Mouse (Mus musculus) mouse embryonic stem cell (cell line): Measurements from ENCODE around the gene Spata22.
"Not testable (repeated sequence)": the region's sequence is repeated elsewhere in the genome, so short reads cannot be mapped to it uniquely, and the experiment has no call there.

Source experiments
- in situ Hi-C, 2 experiments: fragments of 300-500 bp; cut with MboI; formaldehyde crosslinking; loops; 1 replicate in 1 of 2; 3 replicates in 1 of 2; pipeline ENCODE4 v1.14.3; 2019 to 2020; ENCODE audit warnings: low sequenced_read_pairs in 2 of 2, low pct_unique_long_range_greater_than_20kb in 1 of 2, mixed read lengths in 1 of 2; ENCODE audit not compliant: unreplicated experiment in 1 of 2

Spata22 gene

DNA sequence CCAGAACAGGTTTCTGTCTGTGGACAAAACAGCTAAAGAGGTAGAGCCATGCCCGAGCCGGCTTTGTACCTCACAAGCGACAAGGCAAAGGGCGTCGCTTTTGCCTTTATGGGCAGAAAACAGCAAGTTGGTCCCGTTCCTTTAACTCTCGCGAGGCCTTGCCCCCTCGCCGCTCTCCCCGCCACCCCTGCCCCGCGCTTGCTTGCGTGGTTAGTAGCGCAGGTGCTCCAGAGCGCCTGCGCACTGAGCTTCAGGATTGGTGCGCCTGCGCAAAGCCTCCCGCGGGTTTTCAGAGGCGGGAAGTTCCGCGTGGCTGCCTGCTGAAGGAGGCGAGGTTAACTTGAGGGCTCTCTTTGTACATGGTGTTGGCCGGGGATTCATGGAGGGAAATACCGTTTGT, at the start of gene Spata22, which contains the start of the genes Aspa and Gm49340:
Gene Spata22, plus strand, starts transcription at position 300 of the 400 bp plus-strand sequence.
Gene Aspa, minus strand, starts transcription at position 155 of the 400 bp plus-strand sequence.
Gene Gm49340, plus strand, starts transcription at position 300 of the 400 bp plus-strand sequence.
- in situ Hi-C loops = no loop called here

DNA sequence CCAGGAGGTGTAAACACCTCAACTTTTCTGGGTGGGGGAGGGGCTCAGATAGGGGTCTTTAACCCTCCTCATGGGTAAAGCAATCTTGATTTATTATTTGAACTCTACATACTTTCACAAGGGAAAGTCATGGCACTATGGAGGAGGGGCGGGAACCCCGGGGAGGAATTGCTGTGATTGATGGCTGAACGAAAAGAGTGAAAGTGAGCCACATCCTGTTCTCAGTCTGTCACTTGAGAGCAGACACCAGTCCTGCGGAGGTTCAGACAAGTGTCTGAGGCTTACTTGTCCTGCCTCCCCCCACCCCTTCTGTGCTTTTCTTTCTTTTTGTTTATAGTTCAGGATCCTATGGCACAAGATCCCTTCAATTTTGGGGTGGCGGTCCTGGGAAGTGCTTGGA, 48.8 kb upstream of the Spata22 start:
- in situ Hi-C loops = no loop called here

DNA sequence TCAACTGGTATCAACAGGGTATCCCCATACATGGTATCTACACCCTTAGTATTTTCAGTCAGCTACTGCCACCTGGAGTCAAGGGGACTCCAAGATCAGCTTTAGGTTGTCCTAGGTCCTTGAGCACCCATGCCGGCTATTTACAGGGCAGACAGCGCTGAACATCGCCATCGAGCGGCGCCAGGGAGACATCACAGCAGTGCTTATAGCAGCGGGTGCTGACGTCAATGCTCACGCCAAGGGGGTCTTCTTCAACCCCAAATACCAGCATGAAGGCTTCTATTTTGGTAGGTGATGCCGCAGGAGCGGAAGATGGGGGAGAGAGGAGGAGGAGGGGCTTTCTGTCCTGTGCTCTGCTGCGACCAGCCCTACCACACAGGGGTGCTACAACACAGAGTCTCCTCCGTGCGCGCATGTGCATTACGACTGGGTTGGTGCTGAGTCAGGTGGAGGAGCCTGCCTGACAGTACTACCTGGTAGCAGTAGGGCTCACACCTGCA, 48.0 kb upstream of the Spata22 start:
- in situ Hi-C loops = no loop called here

- in situ Hi-C loops = no loop called here
These were observed 46.2 kb upstream of the Spata22 start for GRCm38 (mm10) chr11:73283369-73283768.

DNA sequence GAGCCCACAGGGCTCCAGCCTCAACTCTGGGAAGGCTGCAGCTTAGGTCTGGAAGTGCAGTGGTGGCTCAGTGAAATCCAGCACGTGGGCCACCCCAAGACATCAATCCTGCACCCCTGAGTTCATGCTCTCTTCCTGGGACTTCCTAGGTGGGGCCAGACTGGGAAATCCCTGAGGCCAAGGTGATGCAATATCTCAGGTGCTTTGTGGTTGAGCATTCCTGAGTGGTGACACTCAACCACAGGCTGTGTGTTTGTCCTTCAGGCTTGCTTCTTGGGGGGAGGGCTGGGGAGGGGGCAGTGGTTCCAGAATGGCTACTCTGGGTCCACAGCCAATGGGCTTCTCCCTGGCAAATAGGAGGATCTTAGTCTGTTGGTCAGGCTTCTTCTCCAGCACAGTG, 45.6 kb upstream of the Spata22 start:
- in situ Hi-C loops = no loop called here

DNA sequence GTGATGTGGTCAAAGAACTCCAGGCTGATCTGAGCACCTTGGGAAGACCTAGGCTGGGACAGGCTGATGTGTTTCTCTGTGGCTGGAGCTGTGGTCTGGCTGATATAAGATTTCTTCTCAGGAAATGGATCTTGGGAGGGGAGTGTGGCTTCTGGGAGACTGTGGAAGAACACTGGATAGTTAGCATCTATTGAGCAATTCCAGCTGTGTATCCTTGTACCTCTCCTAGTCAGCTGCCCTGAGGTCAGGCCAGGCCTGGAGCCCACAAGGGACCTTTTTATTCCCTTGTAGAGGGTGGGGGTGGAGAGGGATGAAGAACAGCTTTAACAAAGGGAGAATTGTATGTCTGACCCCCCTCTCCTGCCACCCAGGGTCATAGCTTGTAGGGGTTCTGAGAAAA, 45.2 kb upstream of the Spata22 start:
- in situ Hi-C loops = no loop called here

- in situ Hi-C loops = no loop called here
These were observed 39.9 kb upstream of the Spata22 start for GRCm38 (mm10) chr11:73289621-73290020.

GRCm38 (mm10) chr11:73303123-73303522, 26.4 kb upstream of the Spata22 start:
- in situ Hi-C loops = no loop called here

GRCm38 (mm10) chr11:73315961-73316360, 13.6 kb upstream of the Spata22 start:
- in situ Hi-C loops = no loop called here

GRCm38 (mm10) chr11:73318581-73318980, 11.0 kb upstream of the Spata22 start:
- in situ Hi-C loops = not testable (repeated sequence)

GRCm38 (mm10) chr11:73321064-73321463, 8.5 kb upstream of the Spata22 start:
- in situ Hi-C loops = not testable (repeated sequence)

GRCm38 (mm10) chr11:73323906-73324830, 5.4 kb upstream of the Spata22 start:
- in situ Hi-C loops = no loop called here

- in situ Hi-C loops = no loop called here
These were observed 3.1 kb upstream of the Spata22 start for GRCm38 (mm10) chr11:73326485-73326886.

GRCm38 (mm10) chr11:73327361-73327760, 2.2 kb upstream of the Spata22 start:
- in situ Hi-C loops = no loop called here

- in situ Hi-C loops = no loop called here
These were observed 3.8 kb downstream of the Spata22 start for GRCm38 (mm10) chr11:73333357-73333756.

DNA sequence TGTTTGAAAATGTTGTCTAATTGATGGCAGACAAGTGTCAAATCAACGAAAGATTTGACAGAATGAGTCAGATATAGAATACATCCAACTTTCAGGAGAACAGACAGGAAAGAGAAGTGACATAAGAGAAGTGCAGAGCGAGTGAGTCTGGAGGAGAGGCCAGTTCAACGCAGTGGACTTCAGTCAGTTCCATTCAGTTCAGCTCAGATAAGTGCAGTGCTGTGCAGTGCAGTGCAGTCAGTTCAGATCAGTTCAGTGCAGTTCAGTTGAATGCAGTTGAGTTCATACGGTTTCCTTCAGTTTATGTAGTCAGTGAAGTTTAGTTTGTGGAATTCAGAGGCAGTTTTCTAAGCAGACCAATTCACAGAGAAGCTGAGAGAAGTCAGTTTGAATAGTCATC, 7.4 kb downstream of the Spata22 start:
- in situ Hi-C loops = no loop called here

GRCm38 (mm10) chr11:73350483-73350882, 20.9 kb downstream of the Spata22 start, which contains the start of gene Olfr20:
Gene Olfr20, plus strand, starts transcription at chr11:73350783.
- in situ Hi-C loops = no loop called here

DNA sequence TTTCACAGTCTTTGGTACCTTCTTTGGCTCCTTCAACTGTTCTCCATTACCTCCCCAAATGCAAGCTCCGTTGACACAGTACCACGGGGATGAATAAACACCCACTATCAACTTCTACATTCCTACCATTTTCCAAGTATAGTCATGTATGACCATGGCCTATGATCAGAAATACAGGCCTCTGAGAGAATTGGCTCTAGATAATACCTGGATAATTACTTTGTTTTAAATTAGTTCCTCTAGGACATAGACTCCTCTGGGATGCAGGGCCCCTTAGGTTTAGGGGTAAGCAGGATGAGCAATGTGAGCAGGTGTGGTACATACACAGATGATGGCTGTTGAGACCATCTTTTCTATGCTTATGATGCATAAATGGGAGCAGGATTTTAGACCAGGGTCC, 41.4 kb downstream of the Spata22 start, which contains the start of gene Olfr376:
Gene Olfr376, plus strand, starts transcription at position 301 of the 400 bp plus-strand sequence.
- in situ Hi-C loops = no loop called here

GRCm38 (mm10) chr11:73395374-73395773, 65.8 kb downstream of the Spata22 start:
- in situ Hi-C loops = no loop called here
